Mouse (Mus musculus) MEL (cell line): Measurements from ENCODE around the gene C3.

ENCODE experiments used
- CHD1 ChIP-seq: IDR thresholded peaks from 2 replicates; pipeline ENCODE4 v1.6.1; 2012; ENCODE audit warnings: low read depth, mild to moderate bottlenecking, inconsistent platforms, low read length, improper control_type of control experiment
- CTCF ChIP-seq, 3 experiments: IDR thresholded peaks in 2 of 3; conservative IDR thresholded peaks in 1 of 3; 2 replicates each; pipeline ENCODE4 v1.5.1; 2011 to 2012; ENCODE audit warnings: low read length in 3 of 3, low read depth in 2 of 3, mild to moderate bottlenecking in 2 of 3, improper control_type of control experiment in 1 of 3, inconsistent platforms in 1 of 3, mixed read lengths in 1 of 3, moderate library complexity in 1 of 3; ENCODE audit not compliant: control insufficient read depth in 1 of 3, insufficient read depth in 1 of 3, poor library complexity in 1 of 3, severe bottlenecking in 1 of 3
- GATA1 ChIP-seq: IDR thresholded peaks from 2 replicates; pipeline ENCODE4 v1.6.1; 2011; ENCODE audit warnings: low read depth, low read length, improper control_type of control experiment
- POLR2AphosphoS5 ChIP-seq: IDR thresholded peaks from 2 replicates; pipeline ENCODE4 v1.6.1; 2012; ENCODE audit warnings: low read depth, borderline replicate concordance, mild to moderate bottlenecking, inconsistent platforms, low read length, moderate library complexity, mixed read lengths
- ZC3H11A ChIP-seq: IDR thresholded peaks from 2 replicates; pipeline ENCODE4 v1.6.1; 2012; ENCODE audit warnings: low read depth, mild to moderate bottlenecking, inconsistent platforms, low read length, improper control_type of control experiment
- ZKSCAN1 ChIP-seq: IDR thresholded peaks from 2 replicates; pipeline ENCODE4 v1.6.1; 2012; ENCODE audit warnings: low read depth, mild to moderate bottlenecking, inconsistent platforms, low read length, improper control_type of control experiment, moderate library complexity
- ZNF384 ChIP-seq: IDR thresholded peaks from 2 replicates; pipeline ENCODE4 v1.6.1; 2012; ENCODE audit warnings: low read depth, mild to moderate bottlenecking, inconsistent platforms, low read length, improper control_type of control experiment

- TF ChIP-seq ZNF384 (no peak), ZKSCAN1 (no peak), POLR2AphosphoS5 (no peak), CTCF (IDR thresholded peaks at IDR 0.05 in 2 of 3, conservative IDR thresholded peaks at IDR 0.05 in 1 of 3; ENCODE audit: control insufficient read depth in 1 of 3, insufficient read depth in 1 of 3, low read depth in 2 of 3, low read length in 3 of 3, poor library complexity in 1 of 3, severe bottlenecking in 1 of 3) (no peak), CHD1 (no peak), ZC3H11A (no peak), GATA1 (no peak)
These were observed 5.1 kb upstream of the C3 start for GRCm38 (mm10) chr17:57233038-57233437.
